Mouse (Mus musculus) embryonic fibroblast, embryonic 13.5 days (primary cell): Measurements from ENCODE around the gene Tmem208. TPM values are rescaled to one million over a fixed set of nuclear protein-coding genes. Genes with fewer than 3 reads are reported as not detected.

Source experiments
- H3K27ac ChIP-seq: 2 replicates; pipeline ENCODE4 v1.5.1; 2012; ENCODE audit warnings: low read length, control low read depth, inconsistent platforms; ENCODE audit not compliant: insufficient read depth
- H3K4me1 ChIP-seq: 2 replicates; pipeline ENCODE4 v1.6.1; 2011; ENCODE audit warnings: low read length; ENCODE audit not compliant: control insufficient read depth, insufficient read depth
- H3K4me3 ChIP-seq: 2 replicates; pipeline ENCODE4 v1.5.1; 2011; ENCODE audit warnings: mild to moderate bottlenecking, control low read depth, low read length; ENCODE audit not compliant: insufficient read depth
- CTCF ChIP-seq: IDR thresholded peaks from 2 replicates; pipeline ENCODE4 v1.5.1; 2011; ENCODE audit warnings: mild to moderate bottlenecking, control low read depth, low read length, moderate library complexity, borderline replicate concordance; ENCODE audit not compliant: insufficient read depth
- POLR2A ChIP-seq: IDR thresholded peaks from 2 replicates; pipeline ENCODE4 v1.6.1; 2011; ENCODE audit warnings: low read depth, mild to moderate bottlenecking, control low read depth, low read length, moderate library complexity
- polyA plus RNA-seq: library from polyadenylated mRNA; stranded (reverse); fragments of >200 nt; gene quantifications from 2 replicates; pipeline ENCODE4 v1.2.4, GENCODE M21; 2011; ENCODE audit warnings: low read depth; ENCODE audit not compliant: missing spikeins, insufficient read length

Tmem208 gene
- polyA plus RNA-seq, 1 experiment = 69.1 TPM

GRCm38 (mm10) chr8:105318662-105319190, 7.4 kb upstream of the Tmem208 start:
- Histone ChIP-seq H3K27ac (no peak overlapping the region), H3K4me3 (no peak overlapping the region), H3K4me1 (no peaks in the 10 kb centered on the region)
- TF ChIP-seq CTCF = no peak
- no peak for TF ChIP-seq POLR2A

- Histone ChIP-seq H3K4me3 (no peak overlapping the region), H3K4me1 (peaks cover 3% of the 10 kb centered on the region; the same call in 1 of the 2 replicates), H3K27ac (no peak overlapping the region)
- TF ChIP-seq CTCF (no peak), POLR2A (no peak)
Observed at GRCm38 (mm10) chr8:105323183-105323582, 3.0 kb upstream of the Tmem208 start.

- TF ChIP-seq CTCF (no peak), POLR2A (no peak)
- no peak overlapping the region for H3K27ac ChIP-seq
Observed at GRCm38 (mm10) chr8:105325641-105326093, 487 bp upstream of the Tmem208 start.

GRCm38 (mm10) chr8:105326968-105327367, 814 bp downstream of the Tmem208 start:
- peak overlapping the region; percentile 60 for H3K4me3 ChIP-seq
- peaks cover 3% of the 10 kb centered on the region; the same call in 1 of the 2 replicates for H3K4me1 ChIP-seq
- no peak for TF ChIP-seq POLR2A
- no peak for TF ChIP-seq CTCF
- H3K27ac ChIP-seq = peak overlapping the region; percentile 74; the same call in 1 of the 2 replicates

More at GRCm38 (mm10) chr8:105325641-105326093, 487 bp upstream of the Tmem208 start:
- Histone ChIP-seq H3K4me1 (peaks cover 3% of the 10 kb centered on the region; the same call in 1 of the 2 replicates), H3K4me3 (peak overlapping the region; percentile 65)

GRCm38 (mm10) chr8:105330325-105330724, 4.2 kb downstream of the Tmem208 start:
- no peak for TF ChIP-seq CTCF
- no peak for TF ChIP-seq POLR2A
- Histone ChIP-seq H3K27ac (no peak overlapping the region), H3K4me3 (no peak overlapping the region), H3K4me1 (peaks cover 3% of the 10 kb centered on the region; the same call in 1 of the 2 replicates)

- Histone ChIP-seq H3K4me3 (no peak overlapping the region), H3K4me1 (peaks cover 3% of the 10 kb centered on the region; the same call in 1 of the 2 replicates), H3K27ac (no peak overlapping the region)
- no peak for TF ChIP-seq CTCF
- TF ChIP-seq POLR2A = no peak
Observed at GRCm38 (mm10) chr8:105331469-105331868, 5.3 kb downstream of the Tmem208 start.

GRCm38 (mm10) chr8:105331931-105332330, 5.8 kb downstream of the Tmem208 start:
- Histone ChIP-seq H3K4me3 (no peak overlapping the region), H3K27ac (no peak overlapping the region), H3K4me1 (peaks cover 3% of the 10 kb centered on the region; the same call in 1 of the 2 replicates)
- TF ChIP-seq POLR2A (no peak), CTCF (no peak)

- Histone ChIP-seq H3K27ac (no peak overlapping the region), H3K4me3 (no peak overlapping the region), H3K4me1 (peaks cover under 1% of the 10 kb centered on the region; the same call in 1 of the 2 replicates)
- TF ChIP-seq CTCF (no peak), POLR2A (no peak)
Observed at GRCm38 (mm10) chr8:105332523-105332922, 6.4 kb downstream of the Tmem208 start.

- no peak overlapping the region for H3K4me3 ChIP-seq
- no peak for TF ChIP-seq POLR2A
- no peak for TF ChIP-seq CTCF
- H3K4me1 ChIP-seq = peaks cover 8% of the 10 kb centered on the region; the same call in 1 of the 2 replicates
Observed at GRCm38 (mm10) chr8:105336373-105337130, 10.4 kb downstream of the Tmem208 start.

GRCm38 (mm10) chr8:105338992-105339391, 12.8 kb downstream of the Tmem208 start:
- Histone ChIP-seq H3K27ac (no peak overlapping the region), H3K4me3 (no peak overlapping the region), H3K4me1 (peaks cover 8% of the 10 kb centered on the region; the same call in 1 of the 2 replicates)
- TF ChIP-seq CTCF (no peak), POLR2A (no peak)

More at GRCm38 (mm10) chr8:105336373-105337130, 10.4 kb downstream of the Tmem208 start:
- no peak overlapping the region for H3K27ac ChIP-seq
